Mouse (Mus musculus) liver, embryonic 14.5 days (tissue): ENCODE measurements around the gene Inka2. TPM values are rescaled to one million over a fixed set of nuclear protein-coding genes. Genes with fewer than 3 reads are reported as not detected.

Experiments
- ATAC-seq: fragments of 200-750 bp; cut with Nextera tagmentation; 2 replicates; pipeline ENCODE4 v1.8.0; 2017; ENCODE audit warnings: moderate number of reproducible peaks, mild to moderate bottlenecking, moderate library complexity; ENCODE audit not compliant: insufficient read depth
- DNase-seq, 3 experiments: peaks; one replicate each; pipeline ENCODE4 v3.0.0-alpha.2; 2012 to 2013; ENCODE audit warnings: low read depth in 3 of 3, low spot score in 3 of 3
- H3K27ac ChIP-seq: fragments of 300-500 bp; sonication (generic); 2 replicates; pipeline ENCODE4 v1.5.1; 2014; ENCODE audit warnings: moderate library complexity, mild to moderate bottlenecking, control low read depth, inconsistent platforms
- H3K27me3 ChIP-seq: fragments of 300-500 bp; sonication (generic); 2 replicates; pipeline ENCODE4 v1.6.1; 2014; ENCODE audit warnings: mild to moderate bottlenecking, low read length, moderate library complexity; ENCODE audit not compliant: control insufficient read depth, insufficient read depth
- H3K36me3 ChIP-seq: fragments of 300-500 bp; sonication (generic); replicated peaks from 2 replicates; pipeline ENCODE4 v1.6.1; 2014; ENCODE audit warnings: low read depth; ENCODE audit not compliant: control insufficient read depth, insufficient read depth
- H3K4me1 ChIP-seq, 2 experiments: fragments of 200-500 bp in 1 of 2; fragments of 300-500 bp in 1 of 2; sonication (generic) in 1 of 2; replicated peaks; 2 replicates each; pipeline ENCODE4 v1.6.1; 2012 to 2014; ENCODE audit warnings: antibody characterized with exemption in 1 of 2, inconsistent platforms in 1 of 2, low read length in 1 of 2; ENCODE audit not compliant: control insufficient read depth in 2 of 2, insufficient read depth in 2 of 2
- H3K4me2 ChIP-seq: fragments of 300-500 bp; sonication (generic); 2 replicates; pipeline ENCODE4 v1.6.1; 2014; ENCODE audit warnings: low read depth, mild to moderate bottlenecking, control low read depth, moderate library complexity
- H3K4me3 ChIP-seq, 2 experiments: fragments of 200-500 bp in 1 of 2; fragments of 300-500 bp in 1 of 2; sonication (generic) in 1 of 2; 2 replicates each; pipeline ENCODE4 v1.5.1; 2012 to 2014; ENCODE audit warnings: low read depth in 2 of 2, low read length in 2 of 2, mild to moderate bottlenecking in 2 of 2, control low read depth in 1 of 2, inconsistent platforms in 1 of 2, moderate library complexity in 1 of 2; ENCODE audit not compliant: insufficient read depth in 1 of 2
- H3K9ac ChIP-seq: fragments of 300-500 bp; sonication (generic); replicated peaks from 2 replicates; pipeline ENCODE4 v1.6.1; 2014; ENCODE audit warnings: mild to moderate bottlenecking, control low read depth, moderate library complexity
- H3K9me3 ChIP-seq: fragments of 300-500 bp; sonication (generic); 2 replicates; pipeline ENCODE4 v1.6.1; 2016; ENCODE audit warnings: low read length, mixed read lengths; ENCODE audit not compliant: control insufficient read depth
- CTCF ChIP-seq: IDR thresholded peaks from 2 replicates; pipeline ENCODE4 v1.5.1; 2016; ENCODE audit warnings: antibody characterized with exemption, low read depth, control low read depth
- EP300 ChIP-seq: IDR thresholded peaks from 2 replicates; pipeline ENCODE4 v1.6.1; 2016; ENCODE audit warnings: antibody characterized with exemption, low read depth
- WGBS: fragments of 180-500 bp; shearing (Covaris S2); extraction: QIAGEN DNeasy Blood & Tissue Kit; methylation state at CpG from one replicate; pipeline ENCODE4 v1.1.7; 2014; ENCODE audit not compliant: insufficient replicate concordance; 5-methylcytosine and 5-hydroxymethylcytosine counted together
- polyA plus RNA-seq, 2 experiments: library from polyadenylated mRNA; depleted of rRNA in 1 of 2; stranded (reverse) in 1 of 2; unstranded in 1 of 2; fragments of >200 nt; fragmentation: Nextera tagmentation in 1 of 2; extraction: Ambion mirVana in 1 of 2; gene quantifications; 2 replicates each; pipeline versions ENCODE4 v1.2.1 to v1.2.3; 2012 to 2014

Inka2 gene
- polyA plus RNA-seq, 2 experiments: 0.03 to 0.25 TPM

DNA sequence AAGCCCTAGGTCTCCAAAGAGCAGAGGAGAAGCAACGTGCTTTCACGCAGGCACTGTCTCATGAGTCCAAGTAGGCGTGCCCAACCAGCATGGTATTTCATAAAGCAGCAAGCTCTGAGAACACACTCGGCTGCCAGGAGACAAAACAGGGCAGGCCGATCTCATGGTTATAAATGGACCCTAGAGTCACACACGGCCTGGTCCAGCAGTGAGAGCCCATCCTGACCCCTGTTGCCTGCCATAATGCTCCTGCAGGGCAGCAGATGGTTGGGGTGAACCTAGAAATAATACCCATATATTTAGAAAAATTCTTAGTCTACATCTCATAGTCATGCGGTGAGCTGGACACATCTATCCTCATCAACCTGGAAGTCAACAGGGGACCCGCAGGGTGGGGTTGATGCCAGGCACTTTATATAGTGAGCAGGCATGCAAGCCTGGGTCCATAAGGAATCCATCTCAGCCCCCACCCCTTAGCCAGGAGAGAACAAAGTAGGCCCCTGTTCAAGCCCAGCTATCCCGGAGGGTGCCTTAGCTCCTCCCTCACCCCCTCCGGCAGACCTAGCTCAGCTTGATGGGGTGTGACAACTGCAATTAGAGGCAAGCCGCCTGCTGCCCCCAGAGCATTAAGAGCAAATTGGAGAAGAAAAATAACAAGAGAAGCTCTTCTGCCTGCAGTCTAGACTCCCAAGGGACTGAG is 13.6 kb downstream of the Inka2 start:
- H3K4me1 ChIP-seq: no peaks in the 10 kb centered on the region
- whole genome bisulfite sequencing: 74% methylated on average over 11 of the region's 11 CpGs
- no peak for ATAC-seq
- no peaks in the 10 kb centered on the region for H3K9me3 ChIP-seq
- H3K27me3 ChIP-seq: no peaks in the 10 kb centered on the region
- no peak overlapping the region for H3K9ac ChIP-seq
- no peaks in the 10 kb centered on the region for H3K36me3 ChIP-seq
- TF ChIP-seq EP300: no peak
- TF ChIP-seq CTCF: no peak
- no peak overlapping the region for H3K4me2 ChIP-seq
- H3K4me3 ChIP-seq: no peak overlapping the region
- H3K27ac ChIP-seq: no peak overlapping the region
- no peak for DNase-seq

DNA sequence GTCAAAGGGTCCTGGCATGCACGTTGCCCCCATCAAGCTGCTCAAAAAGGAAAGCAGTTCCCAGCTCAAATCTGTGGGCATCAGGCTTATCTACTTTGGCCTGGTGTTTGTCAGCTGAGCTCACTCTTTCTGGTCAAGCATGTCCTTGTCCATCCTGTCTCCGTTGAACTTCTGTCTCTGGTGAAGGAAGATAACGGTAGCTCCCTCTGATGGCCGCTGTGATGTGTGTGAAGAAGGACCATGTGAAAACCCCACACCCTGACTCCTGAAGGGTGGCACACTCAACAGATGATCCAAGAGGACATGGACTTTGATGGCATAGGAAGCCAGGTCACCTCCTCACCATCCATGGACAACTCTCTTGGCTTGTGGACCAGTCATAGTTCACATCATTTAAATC is 14.3 kb downstream of the Inka2 start:
- no peaks in the 10 kb centered on the region for H3K9me3 ChIP-seq
- WGBS: 15% methylated on average over 4 of the region's 4 CpGs
- H3K4me3 ChIP-seq: no peak overlapping the region
- H3K27ac ChIP-seq: no peak overlapping the region
- no peak for DNase-seq
- ATAC-seq: no peak
- TF ChIP-seq CTCF: peak; percentile 25; the same call in 1 of the 2 replicates
- no peak for TF ChIP-seq EP300
- H3K36me3 ChIP-seq: no peaks in the 10 kb centered on the region
- H3K4me1 ChIP-seq: no peaks in the 10 kb centered on the region
- H3K9ac ChIP-seq: no peak overlapping the region
- no peak overlapping the region for H3K4me2 ChIP-seq
- no peaks in the 10 kb centered on the region for H3K27me3 ChIP-seq

DNA sequence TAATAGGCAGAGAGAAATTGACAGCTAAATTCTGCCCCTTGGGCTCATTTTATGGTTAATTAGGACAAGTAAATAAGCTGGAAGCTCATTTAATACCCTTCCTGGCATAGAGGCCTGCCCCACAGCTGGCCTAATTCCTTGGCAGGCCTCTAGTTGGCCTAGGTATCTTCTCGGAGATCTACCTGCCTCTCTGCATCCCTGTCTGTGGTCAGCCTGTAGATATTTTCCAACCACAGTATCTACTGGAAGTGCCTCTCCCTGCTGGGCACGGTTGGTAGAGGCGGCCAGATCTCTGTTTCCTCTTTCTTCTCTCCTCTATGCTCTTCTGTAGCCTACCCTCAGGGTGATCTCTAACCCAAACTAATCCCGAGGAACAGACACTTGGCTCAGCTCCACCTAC is 15.6 kb downstream of the Inka2 start:
- no peaks in the 10 kb centered on the region for H3K4me1 ChIP-seq
- 54% methylated on average over 4 of the region's 4 CpGs for WGBS
- no peaks in the 10 kb centered on the region for H3K27me3 ChIP-seq
- H3K9me3 ChIP-seq: no peaks in the 10 kb centered on the region
- DNase-seq: no peak
- no peak overlapping the region for H3K9ac ChIP-seq
- H3K36me3 ChIP-seq: no peaks in the 10 kb centered on the region
- H3K27ac ChIP-seq: no peak overlapping the region
- H3K4me2 ChIP-seq: no peak overlapping the region
- ATAC-seq: no peak
- TF ChIP-seq CTCF (no peak), EP300 (no peak)
- no peak overlapping the region for H3K4me3 ChIP-seq

DNA sequence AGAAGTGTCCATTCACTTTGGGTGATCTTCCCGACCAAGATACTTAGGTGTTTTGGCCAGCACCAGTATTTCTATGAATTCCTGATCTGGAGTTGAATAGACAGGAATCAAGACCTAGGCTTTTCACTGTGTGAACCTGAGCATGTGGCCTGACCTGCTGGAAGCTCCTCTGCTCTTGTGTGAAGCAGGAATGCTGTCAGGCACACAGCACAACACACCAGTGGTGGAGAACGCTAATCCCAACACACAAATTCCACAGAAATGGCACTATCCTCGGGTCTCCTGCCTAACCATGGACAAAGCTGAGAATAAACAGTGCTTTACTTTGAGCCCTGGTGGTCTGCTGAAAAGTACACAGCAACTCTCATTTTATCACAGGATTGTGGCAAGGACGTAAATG is 16.1 kb downstream of the Inka2 start:
- no peak for TF ChIP-seq EP300
- no peak for TF ChIP-seq CTCF
- H3K4me3 ChIP-seq: no peak overlapping the region
- 65% methylated on average over 4 of the region's 4 CpGs for WGBS
- DNase-seq (no peak), ATAC-seq (no peak)
- H3K9me3 ChIP-seq: no peaks in the 10 kb centered on the region
- H3K9ac ChIP-seq: no peak overlapping the region
- no peaks in the 10 kb centered on the region for H3K4me1 ChIP-seq
- H3K36me3 ChIP-seq: no peaks in the 10 kb centered on the region
- H3K4me2 ChIP-seq: no peak overlapping the region
- no peaks in the 10 kb centered on the region for H3K27me3 ChIP-seq
- H3K27ac ChIP-seq: no peak overlapping the region

DNA sequence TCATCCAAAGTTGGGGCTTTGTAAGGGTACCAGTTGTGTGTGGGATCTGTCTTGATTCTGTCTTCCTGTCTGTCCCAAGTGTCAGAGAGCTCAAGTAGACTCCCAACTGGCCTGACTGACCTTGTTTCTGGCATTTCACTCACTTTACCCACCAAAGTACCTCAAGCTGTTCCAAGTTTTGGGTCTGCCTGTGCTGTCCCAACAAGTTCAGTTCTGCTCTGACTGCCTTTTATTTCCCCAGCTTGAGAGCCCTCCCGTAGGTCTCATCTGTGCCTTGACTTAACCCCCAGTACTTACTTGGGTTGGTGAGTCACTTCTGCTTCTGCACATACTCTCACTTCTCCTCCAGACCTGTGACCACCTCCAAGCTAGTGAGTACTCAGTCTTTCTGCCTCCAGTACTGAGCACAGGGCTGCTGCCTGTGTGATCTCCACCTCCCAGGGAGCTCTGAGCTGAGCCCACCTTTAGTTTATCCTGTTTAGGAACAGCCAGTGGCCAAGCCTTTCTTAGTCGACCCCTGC is 17.3 kb downstream of the Inka2 start:
- WGBS: 43% methylated on average over 2 of the region's 2 CpGs
- Histone ChIP-seq H3K36me3 (no peaks in the 10 kb centered on the region; the same call in 1 of the 2 replicates), H3K27me3 (no peaks in the 10 kb centered on the region), H3K27ac (no peak overlapping the region), H3K9ac (no peak overlapping the region), H3K4me2 (no peak overlapping the region), H3K9me3 (no peaks in the 10 kb centered on the region), H3K4me3 (no peak overlapping the region), H3K4me1 (no peaks in the 10 kb centered on the region)
- no peak for TF ChIP-seq CTCF
- TF ChIP-seq EP300: no peak
- DNase-seq (no peak), ATAC-seq (no peak)
